Mouse (Mus musculus) forebrain, embryonic 12.5 days (tissue): ENCODE measurements around the gene Mia3. TPM values are rescaled to one million over a fixed set of nuclear protein-coding genes. Genes with fewer than 3 reads are reported as not detected.
"Not testable (repeated sequence)": the region's sequence is repeated elsewhere in the genome, so short reads cannot be mapped to it uniquely, and the experiment has no call there.

Experiments
- ATAC-seq: fragments of 200-750 bp; cut with Nextera tagmentation; 2 replicates; pipeline ENCODE4 v1.8.0; 2017; ENCODE audit warnings: moderate TSS enrichment; ENCODE audit not compliant: low FRiP score
- H3K27ac ChIP-seq: fragments of 300-500 bp; sonication (generic); 2 replicates; pipeline ENCODE4 v1.5.1; 2016; ENCODE audit warnings: mild to moderate bottlenecking
- H3K27me3 ChIP-seq: fragments of 300-500 bp; sonication (generic); 2 replicates; pipeline ENCODE4 v1.6.1; 2016; ENCODE audit warnings: mild to moderate bottlenecking
- H3K36me3 ChIP-seq: fragments of 300-500 bp; sonication (generic); replicated peaks from 2 replicates; pipeline ENCODE4 v1.6.1; 2016; ENCODE audit warnings: mild to moderate bottlenecking
- H3K4me1 ChIP-seq: fragments of 300-500 bp; sonication (generic); 2 replicates; pipeline ENCODE4 v1.6.1; 2016
- H3K4me2 ChIP-seq: fragments of 300-500 bp; sonication (generic); 2 replicates; pipeline ENCODE4 v1.6.1; 2016; ENCODE audit warnings: mild to moderate bottlenecking, moderate library complexity
- H3K4me3 ChIP-seq: fragments of 300-500 bp; sonication (generic); replicated peaks from 2 replicates; pipeline ENCODE4 v1.5.1; 2016; ENCODE audit warnings: mild to moderate bottlenecking
- H3K9ac ChIP-seq: fragments of 300-500 bp; sonication (generic); 2 replicates; pipeline ENCODE4 v1.6.1; 2016; ENCODE audit warnings: mild to moderate bottlenecking
- H3K9me3 ChIP-seq: fragments of 300-500 bp; sonication (generic); 2 replicates; pipeline ENCODE4 v1.6.1; 2016
- WGBS: fragments of 180-500 bp; shearing (Covaris S2); methylation state at CpG from one replicate; pipeline ENCODE4 v1.1.7; 2016; 5-methylcytosine and 5-hydroxymethylcytosine counted together
- polyA plus RNA-seq: library from polyadenylated mRNA; unstranded; fragments of >200 nt; fragmentation: Nextera tagmentation; extraction: Ambion mirVana; gene quantifications from 2 replicates; pipeline ENCODE4 v1.2.1, GENCODE M21; 2016

Mia3 gene
- polyA plus RNA-seq, 1 experiment from 2014 or later: 114 TPM

- no peak overlapping the region for H3K4me3 ChIP-seq
- ATAC-seq: no peak
- no peak overlapping the region for H3K9ac ChIP-seq
- H3K4me2 ChIP-seq: no peak overlapping the region
- peaks cover 12% of the 10 kb centered on the region; the same call in 1 of the 2 replicates for H3K27me3 ChIP-seq
- 78% methylated on average over 5 of the region's 5 CpGs for WGBS
- peaks cover 4% of the 10 kb centered on the region; the same call in 1 of the 2 replicates for H3K4me1 ChIP-seq
- H3K36me3 ChIP-seq: no peaks in the 10 kb centered on the region
- peaks cover 4% of the 10 kb centered on the region; the same call in 1 of the 2 replicates for H3K9me3 ChIP-seq
- no peak overlapping the region for H3K27ac ChIP-seq
These were observed 5.4 kb upstream of the Mia3 start for GRCm38 (mm10) chr1:183374728-183375127.

- WGBS: 1% methylated on average over 56 of the region's 56 CpGs
- H3K9me3 ChIP-seq: no peaks in the 10 kb centered on the region
- H3K4me2 ChIP-seq: peak overlapping the region; percentile 92
- peak; percentile 74 for ATAC-seq
- peak overlapping the region; percentile 88 for H3K4me3 ChIP-seq
- peak overlapping the region; percentile 89 for H3K9ac ChIP-seq
- peaks cover 19% of the 10 kb centered on the region for H3K4me1 ChIP-seq
- peak overlapping the region; percentile 70 for H3K27ac ChIP-seq
- H3K36me3 ChIP-seq: peaks cover 16% of the 10 kb centered on the region
- peaks cover 3% of the 10 kb centered on the region; the same call in 1 of the 2 replicates for H3K27me3 ChIP-seq
These were observed 552 bp downstream of the Mia3 start for GRCm38 (mm10) chr1:183368601-183369400.

GRCm38 (mm10) chr1:183366361-183366760 lies 3.0 kb downstream of the Mia3 start:
- Histone ChIP-seq H3K9me3 (no peaks in the 10 kb centered on the region), H3K27ac (no peak overlapping the region)
- 92% methylated on average over 5 of the region's 5 CpGs for WGBS

GRCm38 (mm10) chr1:183363577-183363867 lies 5.8 kb downstream of the Mia3 start:
- Histone ChIP-seq H3K9me3 (no peaks in the 10 kb centered on the region), H3K36me3 (peaks cover 50% of the 10 kb centered on the region), H3K4me3 (no peak overlapping the region), H3K27ac (no peak overlapping the region), H3K27me3 (no peaks in the 10 kb centered on the region), H3K9ac (no peak overlapping the region), H3K4me2 (no peak overlapping the region), H3K4me1 (peaks cover 9% of the 10 kb centered on the region)
- no peak for ATAC-seq
- WGBS: 89% methylated on average over 5 of the region's 5 CpGs

More at GRCm38 (mm10) chr1:183366361-183366760, 3.0 kb downstream of the Mia3 start:
- ATAC-seq: no peak
- Histone ChIP-seq H3K36me3 (peaks cover 33% of the 10 kb centered on the region), H3K4me1 (peaks cover 19% of the 10 kb centered on the region), H3K4me3 (no peak overlapping the region), H3K9ac (no peak overlapping the region), H3K4me2 (no peak overlapping the region), H3K27me3 (no peaks in the 10 kb centered on the region)

GRCm38 (mm10) chr1:183362729-183363576 lies 6.4 kb downstream of the Mia3 start:
- no peak overlapping the region for H3K4me3 ChIP-seq
- no peak overlapping the region for H3K4me2 ChIP-seq
- WGBS: 90% methylated on average over 14 of the region's 14 CpGs
- no peak overlapping the region for H3K9ac ChIP-seq
- H3K27ac ChIP-seq: no peak overlapping the region
- no peaks in the 10 kb centered on the region for H3K27me3 ChIP-seq
- peaks cover 56% of the 10 kb centered on the region for H3K36me3 ChIP-seq
- H3K4me1 ChIP-seq: peaks cover 5% of the 10 kb centered on the region
- H3K9me3 ChIP-seq: no peaks in the 10 kb centered on the region
- no peak for ATAC-seq

GRCm38 (mm10) chr1:183362301-183362700 lies 7.1 kb downstream of the Mia3 start:
- Histone ChIP-seq H3K36me3 (peaks cover 63% of the 10 kb centered on the region), H3K4me2 (no peak overlapping the region), H3K27ac (no peak overlapping the region), H3K27me3 (no peaks in the 10 kb centered on the region), H3K9ac (no peak overlapping the region), H3K4me1 (no peaks in the 10 kb centered on the region), H3K4me3 (no peak overlapping the region), H3K9me3 (no peaks in the 10 kb centered on the region)
- 92% methylated on average over 5 of the region's 5 CpGs for WGBS
- ATAC-seq: no peak

GRCm38 (mm10) chr1:183358901-183359300 lies 10.5 kb downstream of the Mia3 start:
- WGBS: 91% methylated on average over 3 of the region's 3 CpGs
- H3K36me3 ChIP-seq: peaks cover 70% of the 10 kb centered on the region
- no peaks in the 10 kb centered on the region for H3K4me1 ChIP-seq
- no peak overlapping the region for H3K27ac ChIP-seq
- no peak overlapping the region for H3K9ac ChIP-seq
- no peak for ATAC-seq
- no peak overlapping the region for H3K4me2 ChIP-seq
- H3K27me3 ChIP-seq: no peaks in the 10 kb centered on the region
- no peaks in the 10 kb centered on the region for H3K9me3 ChIP-seq
- H3K4me3 ChIP-seq: no peak overlapping the region

- WGBS: 35% methylated on average over 6 of the region's 6 CpGs
- H3K4me3 ChIP-seq: no peak overlapping the region
- no peak for ATAC-seq
These were observed 19.5 kb downstream of the Mia3 start for GRCm38 (mm10) chr1:183349840-183350239.

GRCm38 (mm10) chr1:183345817-183346195 lies 23.5 kb downstream of the Mia3 start:
- peak overlapping the region; percentile 91 for H3K9ac ChIP-seq
- H3K4me1 ChIP-seq: peaks cover 16% of the 10 kb centered on the region
- 11% methylated on average over 10 of the region's 10 CpGs for WGBS
- no peak; the same call in 1 of the 2 replicates for ATAC-seq
- H3K9me3 ChIP-seq: no peaks in the 10 kb centered on the region
- H3K4me2 ChIP-seq: peak overlapping the region; percentile 87
- H3K27ac ChIP-seq: peak overlapping the region; percentile 80
- H3K4me3 ChIP-seq: peak overlapping the region; percentile 95
- H3K36me3 ChIP-seq: peaks cover 36% of the 10 kb centered on the region
- H3K27me3 ChIP-seq: no peaks in the 10 kb centered on the region

More at GRCm38 (mm10) chr1:183349840-183350239, 19.5 kb downstream of the Mia3 start:
- Histone ChIP-seq H3K27ac (no peak overlapping the region), H3K27me3 (no peaks in the 10 kb centered on the region), H3K4me2 (no peak overlapping the region), H3K4me1 (peaks cover 13% of the 10 kb centered on the region), H3K9me3 (no peaks in the 10 kb centered on the region), H3K9ac (no peak overlapping the region), H3K36me3 (peaks cover 56% of the 10 kb centered on the region)

GRCm38 (mm10) chr1:183344886-183345816 lies 24.2 kb downstream of the Mia3 start:
- Histone ChIP-seq H3K4me2 (peak overlapping the region; percentile 87), H3K27ac (peak overlapping the region; percentile 80), H3K4me1 (peaks cover 16% of the 10 kb centered on the region), H3K36me3 (peaks cover 33% of the 10 kb centered on the region), H3K9ac (peak overlapping the region; percentile 91), H3K9me3 (no peaks in the 10 kb centered on the region), H3K4me3 (peak overlapping the region; percentile 95), H3K27me3 (no peaks in the 10 kb centered on the region)
- 2% methylated on average over 72 of the region's 72 CpGs for WGBS
- peak; percentile 98 for ATAC-seq

- not testable (repeated sequence) for H3K4me2 ChIP-seq, H3K9me3 ChIP-seq, ATAC-seq, H3K4me3 ChIP-seq, H3K27me3 ChIP-seq, H3K27ac ChIP-seq, H3K9ac ChIP-seq
- Histone ChIP-seq H3K4me1 (peaks cover 16% of the 10 kb centered on the region), H3K36me3 (peaks cover 30% of the 10 kb centered on the region)
- WGBS: 94% methylated on average over 1 of the region's 1 CpGs
These were observed 26.5 kb downstream of the Mia3 start for GRCm38 (mm10) chr1:183342902-183343301.
